Mouse (Mus musculus): ENCODE data around the gene Wdfy3.

DNA sequence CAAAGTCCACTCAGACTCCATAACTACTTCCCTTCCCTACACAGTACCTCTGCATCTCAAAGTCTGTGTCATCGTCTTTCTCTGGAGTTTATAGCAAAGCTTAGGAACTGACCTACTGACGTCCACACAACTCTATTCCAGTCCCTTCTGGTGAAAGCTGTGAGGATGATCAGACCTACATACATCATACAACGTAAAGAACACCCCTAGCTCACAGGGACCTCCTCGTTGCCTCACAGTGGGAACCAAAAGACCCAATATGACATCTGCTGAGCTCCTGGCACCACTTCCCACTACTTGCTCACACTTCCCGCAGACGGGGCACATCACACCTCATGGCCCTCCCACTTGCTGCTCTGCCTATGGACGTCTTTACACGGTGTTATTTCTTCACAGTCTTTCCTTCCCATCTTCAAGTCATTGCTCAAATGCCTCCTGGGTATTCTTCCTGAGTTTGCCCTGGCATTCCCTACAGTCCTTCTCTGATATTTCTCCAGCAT lies 23.1 kb downstream of the Wdfy3 start:
- TF ChIP-seq CTCF (IDR thresholded peaks at IDR 0.05; ENCODE audit: extremely low read depth, insufficient read depth, low read length) (no peak), POLR2A (IDR thresholded peaks at IDR 0.05; ENCODE audit: extremely low read depth, insufficient read depth, low read length) (no peak)
